Mouse (Mus musculus): Measurements from ENCODE around the gene Csnk1e. TPM values are rescaled to one million over a fixed set of nuclear protein-coding genes. Genes with fewer than 3 reads are reported as not detected.

Gene Csnk1e
- polyA plus RNA-seq, 1 experiment = 116 TPM

- TF ChIP-seq EP300 (IDR thresholded peaks at IDR 0.05; ENCODE audit: insufficient read depth, low read depth, low read length) (no peak), POLR2A (IDR thresholded peaks at IDR 0.05; ENCODE audit: insufficient read depth, low read length) (no peak), CTCF (IDR thresholded peaks at IDR 0.05; ENCODE audit: low read depth, low read length) (no peak)
- Histone ChIP-seq H3K4me1 (ENCODE audit: control insufficient read depth, insufficient read depth, low read length) (peaks cover 2% of the 10 kb centered on the region), H3K36me3 (ENCODE audit: control insufficient read depth, insufficient read depth, low read length, poor library complexity, severe bottlenecking) (peaks cover 62% of the 10 kb centered on the region), H3K9ac (ENCODE audit: low read depth, poor library complexity, severe bottlenecking) (no peak overlapping the region), H3K9me3 (replicated peaks; ENCODE audit: control insufficient read depth, insufficient read depth, low read length, poor library complexity, severe bottlenecking) (no peaks in the 10 kb centered on the region), H3K27ac (ENCODE audit: insufficient read depth, low read length) (no peak overlapping the region), H3K4me3 (ENCODE audit: low read depth, low read length) (no peak overlapping the region), H3K27me3 (ENCODE audit: control insufficient read depth, insufficient read depth, low read length, poor library complexity, severe bottlenecking) (no peaks in the 10 kb centered on the region)
Observed at GRCm38 (mm10) chr15:79425516-79425915, 29.9 kb downstream of the Csnk1e start.

- no peaks in the 10 kb centered on the region for H3K4me1 ChIP-seq (ENCODE audit: control insufficient read depth, insufficient read depth, low read length)
- no peak overlapping the region for H3K4me3 ChIP-seq (ENCODE audit: low read depth, low read length)
- H3K36me3 ChIP-seq (ENCODE audit: control insufficient read depth, insufficient read depth, low read length, poor library complexity, severe bottlenecking) = peaks cover 62% of the 10 kb centered on the region
- H3K27ac ChIP-seq (ENCODE audit: insufficient read depth, low read length) = no peak overlapping the region
- H3K9ac ChIP-seq (ENCODE audit: low read depth, poor library complexity, severe bottlenecking) = no peak overlapping the region
- no peaks in the 10 kb centered on the region for H3K9me3 ChIP-seq (replicated peaks; ENCODE audit: control insufficient read depth, insufficient read depth, low read length, poor library complexity, severe bottlenecking)
- no peaks in the 10 kb centered on the region for H3K27me3 ChIP-seq (ENCODE audit: control insufficient read depth, insufficient read depth, low read length, poor library complexity, severe bottlenecking)
- TF ChIP-seq POLR2A (IDR thresholded peaks at IDR 0.05; ENCODE audit: insufficient read depth, low read length) (no peak), CTCF (IDR thresholded peaks at IDR 0.05; ENCODE audit: low read depth, low read length) (no peak), EP300 (IDR thresholded peaks at IDR 0.05; ENCODE audit: insufficient read depth, low read depth, low read length) (no peak)
Observed at GRCm38 (mm10) chr15:79424602-79425001, 30.8 kb downstream of the Csnk1e start.

- H3K27me3 ChIP-seq (ENCODE audit: control insufficient read depth, insufficient read depth, low read length, poor library complexity, severe bottlenecking) = no peaks in the 10 kb centered on the region
- H3K27ac ChIP-seq (ENCODE audit: insufficient read depth, low read length) = no peak overlapping the region
- TF ChIP-seq CTCF (IDR thresholded peaks at IDR 0.05; ENCODE audit: low read depth, low read length) (no peak), POLR2A (IDR thresholded peaks at IDR 0.05; ENCODE audit: insufficient read depth, low read length) (no peak), EP300 (IDR thresholded peaks at IDR 0.05; ENCODE audit: insufficient read depth, low read depth, low read length) (no peak)
- no peaks in the 10 kb centered on the region for H3K9me3 ChIP-seq (replicated peaks; ENCODE audit: control insufficient read depth, insufficient read depth, low read length, poor library complexity, severe bottlenecking)
- H3K4me1 ChIP-seq (ENCODE audit: control insufficient read depth, insufficient read depth, low read length) = peaks cover 3% of the 10 kb centered on the region
- H3K36me3 ChIP-seq (ENCODE audit: control insufficient read depth, insufficient read depth, low read length, poor library complexity, severe bottlenecking) = peaks cover 54% of the 10 kb centered on the region
- H3K9ac ChIP-seq (ENCODE audit: low read depth, poor library complexity, severe bottlenecking) = no peak overlapping the region
- H3K4me3 ChIP-seq (ENCODE audit: low read depth, low read length) = no peak overlapping the region
Observed at GRCm38 (mm10) chr15:79422715-79423243, 32.6 kb downstream of the Csnk1e start.

GRCm38 (mm10) chr15:79418677-79419076 is 36.7 kb downstream of the Csnk1e start:
- Histone ChIP-seq H3K9me3 (replicated peaks; ENCODE audit: control insufficient read depth, insufficient read depth, low read length, poor library complexity, severe bottlenecking) (no peaks in the 10 kb centered on the region), H3K4me1 (ENCODE audit: control insufficient read depth, insufficient read depth, low read length) (peaks cover 12% of the 10 kb centered on the region), H3K9ac (ENCODE audit: low read depth, poor library complexity, severe bottlenecking) (no peak overlapping the region), H3K27ac (ENCODE audit: insufficient read depth, low read length) (no peak overlapping the region), H3K4me3 (ENCODE audit: low read depth, low read length) (no peak overlapping the region), H3K36me3 (ENCODE audit: control insufficient read depth, insufficient read depth, low read length, poor library complexity, severe bottlenecking) (peaks cover 17% of the 10 kb centered on the region), H3K27me3 (ENCODE audit: control insufficient read depth, insufficient read depth, low read length, poor library complexity, severe bottlenecking) (no peaks in the 10 kb centered on the region)
- TF ChIP-seq CTCF (IDR thresholded peaks at IDR 0.05; ENCODE audit: low read depth, low read length) (no peak), POLR2A (IDR thresholded peaks at IDR 0.05; ENCODE audit: insufficient read depth, low read length) (no peak), EP300 (IDR thresholded peaks at IDR 0.05; ENCODE audit: insufficient read depth, low read depth, low read length) (no peak)

GRCm38 (mm10) chr15:79418265-79418664 is 37.1 kb downstream of the Csnk1e start:
- TF ChIP-seq EP300 (IDR thresholded peaks at IDR 0.05; ENCODE audit: insufficient read depth, low read depth, low read length) (no peak), CTCF (IDR thresholded peaks at IDR 0.05; ENCODE audit: low read depth, low read length) (no peak), POLR2A (IDR thresholded peaks at IDR 0.05; ENCODE audit: insufficient read depth, low read length) (no peak)
- peaks cover 13% of the 10 kb centered on the region for H3K36me3 ChIP-seq (ENCODE audit: control insufficient read depth, insufficient read depth, low read length, poor library complexity, severe bottlenecking)

GRCm38 (mm10) chr15:79417379-79417778 is 38.0 kb downstream of the Csnk1e start:
- peaks cover 12% of the 10 kb centered on the region for H3K4me1 ChIP-seq (ENCODE audit: control insufficient read depth, insufficient read depth, low read length)
- H3K27ac ChIP-seq (ENCODE audit: insufficient read depth, low read length) = peak overlapping the region; percentile 82
- H3K9me3 ChIP-seq (replicated peaks; ENCODE audit: control insufficient read depth, insufficient read depth, low read length, poor library complexity, severe bottlenecking) = no peaks in the 10 kb centered on the region
- TF ChIP-seq POLR2A (IDR thresholded peaks at IDR 0.05; ENCODE audit: insufficient read depth, low read length) (no peak), CTCF (IDR thresholded peaks at IDR 0.05; ENCODE audit: low read depth, low read length) (no peak), EP300 (IDR thresholded peaks at IDR 0.05; ENCODE audit: insufficient read depth, low read depth, low read length) (no peak)
- H3K9ac ChIP-seq (ENCODE audit: low read depth, poor library complexity, severe bottlenecking) = no peak overlapping the region
- no peak overlapping the region for H3K4me3 ChIP-seq (ENCODE audit: low read depth, low read length)
- H3K27me3 ChIP-seq (ENCODE audit: control insufficient read depth, insufficient read depth, low read length, poor library complexity, severe bottlenecking) = no peaks in the 10 kb centered on the region
- H3K36me3 ChIP-seq (ENCODE audit: control insufficient read depth, insufficient read depth, low read length, poor library complexity, severe bottlenecking) = peaks cover 5% of the 10 kb centered on the region

More at GRCm38 (mm10) chr15:79418265-79418664, 37.1 kb downstream of the Csnk1e start:
- Histone ChIP-seq H3K9ac (ENCODE audit: low read depth, poor library complexity, severe bottlenecking) (no peak overlapping the region), H3K4me3 (ENCODE audit: low read depth, low read length) (no peak overlapping the region), H3K9me3 (replicated peaks; ENCODE audit: control insufficient read depth, insufficient read depth, low read length, poor library complexity, severe bottlenecking) (no peaks in the 10 kb centered on the region), H3K27me3 (ENCODE audit: control insufficient read depth, insufficient read depth, low read length, poor library complexity, severe bottlenecking) (no peaks in the 10 kb centered on the region), H3K27ac (ENCODE audit: insufficient read depth, low read length) (no peak overlapping the region; the same call in 1 of the 2 replicates), H3K4me1 (ENCODE audit: control insufficient read depth, insufficient read depth, low read length) (peaks cover 12% of the 10 kb centered on the region)
